Mouse (Mus musculus) spleen, postnatal 14 days (tissue): ENCODE measurements around the gene Slc24a2.

Source experiments
- DNase-seq, 2 experiments: peaks; one replicate each; pipeline ENCODE4 v3.0.0; 2021 to 2022; ENCODE audit warnings: low spot score in 2 of 2

The Slc24a2 gene

DNA sequence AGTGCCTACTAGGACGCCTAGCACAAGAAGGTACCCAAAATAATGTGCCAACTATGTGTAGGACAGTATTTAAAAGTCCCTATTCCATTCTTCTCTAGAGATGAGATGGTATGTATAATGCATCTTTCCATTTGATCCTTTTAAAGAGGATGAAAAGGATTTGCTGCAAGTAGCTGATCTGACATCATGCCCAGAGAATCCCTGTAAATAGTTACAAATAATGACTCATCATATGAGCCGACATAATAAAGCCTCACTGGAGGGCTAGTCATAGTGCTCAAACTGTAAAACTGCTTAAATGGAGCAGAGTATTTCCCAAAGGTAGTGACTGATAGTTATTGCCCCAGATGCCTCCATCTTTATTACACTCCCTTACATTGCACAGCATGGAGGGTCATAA is 183.1 kb downstream of the Slc24a2 start:
- no peak for DNase-seq

DNA sequence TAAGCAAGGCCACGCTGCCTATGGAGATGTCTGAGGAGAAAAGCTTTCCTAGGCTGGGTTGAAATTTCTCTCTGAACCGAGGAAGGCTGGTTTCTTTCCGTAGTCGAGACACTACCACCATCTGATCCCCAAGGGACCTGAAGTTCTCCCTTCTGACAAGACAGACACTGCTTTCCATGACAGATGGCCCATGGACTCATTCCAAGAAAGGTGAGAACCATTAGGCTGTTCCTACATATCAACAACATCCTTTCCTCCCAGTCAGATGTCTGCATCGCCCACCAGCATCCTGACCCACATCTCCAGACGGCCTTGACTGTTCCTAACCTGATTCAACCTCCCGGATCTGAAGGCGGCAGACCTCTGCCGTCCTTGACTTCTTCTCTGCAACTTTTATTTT is 187.0 kb downstream of the Slc24a2 start:
- DNase-seq, result no peak

DNA sequence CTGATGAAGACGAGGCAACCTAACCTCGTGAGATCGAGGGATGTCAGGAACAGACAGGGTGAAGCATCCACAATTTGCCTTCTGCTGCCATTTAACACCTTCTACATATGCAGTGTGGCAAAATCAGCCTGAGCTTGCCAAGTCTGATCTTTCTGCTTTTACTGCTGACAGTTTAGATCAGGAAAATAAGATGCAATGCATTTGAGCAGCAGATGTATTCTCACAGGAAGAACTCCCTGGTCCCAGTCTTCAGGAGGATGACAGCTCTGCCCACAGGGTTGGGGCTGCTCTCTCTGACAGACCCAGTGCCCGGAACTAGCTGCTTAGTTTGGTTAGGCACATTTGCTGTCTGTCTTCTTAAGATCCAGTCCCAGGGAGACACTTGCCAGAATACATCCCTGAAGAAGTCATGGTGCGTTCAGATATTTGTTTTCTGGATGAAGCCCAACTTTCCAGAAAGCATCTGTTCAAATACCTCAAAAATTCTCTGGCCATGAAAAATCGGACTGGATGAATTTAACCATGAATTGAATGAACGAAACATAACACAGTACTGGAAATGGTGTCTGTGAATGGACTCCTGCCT is 188.8 kb downstream of the Slc24a2 start:
- no peak for DNase-seq

DNA sequence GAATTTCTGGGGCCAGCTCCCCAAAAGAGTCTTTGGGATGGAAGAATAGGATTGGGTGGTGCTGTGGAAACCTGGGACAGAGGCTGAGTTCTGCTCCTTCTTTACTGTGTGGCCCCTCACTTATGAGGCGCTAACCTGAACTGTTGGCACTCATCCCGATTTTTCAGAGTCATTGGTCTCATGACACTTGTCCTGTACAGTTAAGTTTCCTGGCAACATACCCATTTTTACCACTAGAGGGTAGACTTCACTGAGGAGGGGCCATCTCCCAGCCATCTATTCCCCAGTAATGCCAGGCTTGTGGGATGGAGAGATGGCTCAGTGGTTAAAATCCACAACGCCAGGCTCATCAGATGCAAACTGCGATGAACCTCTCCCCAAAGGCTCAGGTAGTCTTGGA is 192.7 kb downstream of the Slc24a2 start:
- DNase-seq, result no peak

DNA sequence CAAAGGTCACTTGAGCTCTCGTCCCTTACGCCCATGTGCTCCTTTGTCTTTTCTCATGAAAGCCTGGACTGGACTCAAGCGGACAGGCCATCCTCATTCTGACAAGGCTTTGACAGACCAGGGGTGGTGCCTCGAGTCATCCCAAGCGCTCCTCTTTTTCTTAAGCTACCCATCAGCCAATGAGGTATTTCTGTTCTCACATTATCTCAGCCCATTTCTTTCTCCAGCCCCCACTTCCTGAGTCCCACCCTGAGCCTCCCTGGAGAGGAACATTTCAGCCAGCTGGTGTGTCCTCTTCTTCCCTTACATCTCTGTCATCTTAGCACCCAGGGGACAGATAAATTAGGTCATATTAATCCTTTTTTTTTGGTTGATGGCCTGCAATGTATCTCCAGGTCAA is 193.8 kb downstream of the Slc24a2 start:
- no peak for DNase-seq

DNA sequence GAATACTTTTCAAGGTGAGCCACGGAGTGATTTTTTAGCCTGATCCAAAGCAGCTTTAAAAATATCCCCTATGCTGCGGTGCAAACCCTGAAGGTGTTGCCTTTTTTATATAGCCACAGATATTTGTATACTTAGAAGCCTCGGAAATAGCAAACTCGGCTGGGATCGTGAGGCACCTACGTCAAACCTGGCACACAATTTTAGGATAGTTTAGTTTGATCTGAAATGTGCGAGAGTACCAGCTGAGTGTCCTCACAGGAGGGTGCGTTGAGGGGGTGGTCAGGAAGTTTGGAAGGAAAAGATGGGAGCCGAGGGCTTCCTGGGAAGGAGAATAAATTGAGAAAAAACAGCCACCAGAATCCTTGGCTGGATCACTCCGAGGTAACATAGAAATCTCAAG is 194.6 kb downstream of the Slc24a2 start:
- no peak for DNase-seq

DNA sequence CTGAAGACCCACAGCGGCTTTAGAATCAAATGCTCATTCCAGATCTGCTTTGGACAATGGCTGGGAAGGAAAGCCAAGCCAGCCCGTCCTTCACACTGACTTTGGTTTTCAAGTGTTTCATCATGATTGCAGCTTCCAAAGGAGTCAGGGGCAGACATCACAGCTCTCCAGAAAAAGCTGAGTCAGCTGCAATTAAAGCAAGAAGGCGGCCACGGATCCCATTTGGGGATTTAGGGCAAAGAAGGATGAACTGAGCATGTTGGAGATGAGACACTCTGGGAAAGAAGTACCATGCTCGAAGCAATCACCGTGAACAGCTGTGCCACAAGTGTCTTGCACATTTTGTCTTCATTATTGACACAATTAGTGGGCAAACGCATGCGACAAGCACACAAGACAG is 197.6 kb downstream of the Slc24a2 start:
- DNase-seq, result no peak

DNA sequence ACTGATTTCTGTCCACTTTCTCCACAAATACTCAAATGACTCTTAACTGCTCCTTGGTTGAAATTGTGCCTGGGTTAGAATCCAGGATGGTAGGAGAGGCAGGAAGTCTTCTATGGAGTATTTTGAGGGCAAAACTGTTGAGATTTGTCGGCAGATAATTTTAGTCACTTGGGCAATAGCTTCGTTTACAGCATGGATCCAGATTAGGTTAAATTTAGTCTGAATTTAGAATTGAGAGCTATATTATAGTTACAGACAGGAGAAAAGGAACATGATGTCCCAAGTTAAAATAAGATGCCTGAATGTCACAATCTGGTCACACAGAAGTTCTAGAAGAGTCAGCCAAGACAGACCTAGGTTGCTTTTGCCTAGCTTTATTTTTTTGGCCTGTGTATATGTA is 199.2 kb downstream of the Slc24a2 start:
- DNase-seq, result no peak

DNA sequence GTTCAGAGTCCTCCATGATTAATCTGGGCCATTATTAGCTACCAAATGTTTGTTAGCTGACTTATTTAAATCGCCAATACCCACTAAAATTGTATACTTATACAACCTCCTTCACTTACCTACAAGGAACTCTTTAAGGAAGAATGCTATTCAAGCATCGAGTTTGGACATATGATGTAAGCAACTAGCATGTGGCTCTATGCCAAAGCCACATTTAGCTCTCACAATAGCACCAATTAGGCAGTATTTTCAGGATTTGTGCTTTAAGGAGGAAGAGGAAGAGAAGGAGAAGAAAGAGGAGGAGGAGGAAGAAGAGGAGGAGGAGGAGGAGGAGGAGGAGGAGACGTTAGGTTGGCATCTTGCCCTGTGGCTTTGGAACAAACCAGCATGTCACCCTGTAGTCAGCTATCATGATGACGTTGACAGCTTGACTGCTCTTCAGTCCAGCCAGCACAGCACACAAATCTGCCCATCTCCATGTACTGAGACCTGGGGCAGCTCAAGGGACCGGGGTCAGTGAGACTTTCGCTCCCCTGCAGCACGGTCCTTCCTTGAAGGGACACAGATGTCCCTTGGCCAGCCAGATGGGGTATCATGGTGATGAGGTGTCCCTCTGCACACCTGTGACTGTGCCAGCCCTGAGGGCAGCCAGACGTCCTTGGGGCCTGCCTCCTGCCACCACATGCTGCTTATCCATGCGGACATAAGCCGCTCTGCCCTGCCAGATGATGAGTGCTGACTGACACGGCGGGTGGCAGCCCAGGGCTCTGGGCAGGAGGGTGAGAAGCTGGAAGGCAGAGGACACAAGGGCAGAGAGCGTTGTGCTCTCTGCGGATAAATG is 203.7 kb downstream of the Slc24a2 start:
- no peak for DNase-seq

DNA sequence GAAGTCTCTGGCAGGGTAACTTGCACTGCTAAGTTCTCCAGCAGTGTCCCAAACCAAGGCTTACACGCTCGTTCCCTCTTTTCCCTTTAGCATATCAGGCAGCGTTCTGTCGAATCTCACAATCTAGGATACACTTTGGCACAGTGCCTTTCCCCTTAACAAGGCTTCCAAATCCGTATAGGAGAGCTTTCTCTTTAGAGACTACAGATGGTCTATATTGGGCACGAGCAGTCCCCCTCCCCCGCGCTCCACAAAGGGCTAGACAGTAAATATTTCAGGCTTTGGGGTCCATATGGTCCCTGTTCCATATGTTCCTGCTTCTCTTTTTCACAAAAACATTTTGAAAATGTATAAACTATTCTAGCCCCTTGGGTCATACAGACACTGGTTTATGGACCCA is 205.7 kb downstream of the Slc24a2 start:
- DNase-seq, result no peak

DNA sequence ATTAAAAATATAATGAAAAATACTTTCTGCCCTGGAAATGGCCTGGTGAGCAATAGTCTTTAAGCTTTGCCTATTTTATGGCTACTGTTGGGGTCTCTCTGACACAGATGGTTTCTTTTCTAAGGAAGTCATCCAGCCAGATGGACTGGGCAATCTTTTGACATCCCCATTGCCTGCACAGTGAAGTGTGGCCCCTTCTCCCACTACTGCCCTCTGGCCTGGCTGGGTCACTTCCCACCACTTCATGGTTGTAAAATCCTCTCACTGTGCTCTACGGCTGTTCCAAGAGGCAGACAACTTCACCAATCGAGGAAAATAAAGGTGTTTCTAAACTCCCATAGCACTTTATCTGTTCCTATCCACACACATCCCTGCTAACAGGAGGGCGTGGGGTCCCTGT is 208.7 kb downstream of the Slc24a2 start:
- DNase-seq, result no peak

DNA sequence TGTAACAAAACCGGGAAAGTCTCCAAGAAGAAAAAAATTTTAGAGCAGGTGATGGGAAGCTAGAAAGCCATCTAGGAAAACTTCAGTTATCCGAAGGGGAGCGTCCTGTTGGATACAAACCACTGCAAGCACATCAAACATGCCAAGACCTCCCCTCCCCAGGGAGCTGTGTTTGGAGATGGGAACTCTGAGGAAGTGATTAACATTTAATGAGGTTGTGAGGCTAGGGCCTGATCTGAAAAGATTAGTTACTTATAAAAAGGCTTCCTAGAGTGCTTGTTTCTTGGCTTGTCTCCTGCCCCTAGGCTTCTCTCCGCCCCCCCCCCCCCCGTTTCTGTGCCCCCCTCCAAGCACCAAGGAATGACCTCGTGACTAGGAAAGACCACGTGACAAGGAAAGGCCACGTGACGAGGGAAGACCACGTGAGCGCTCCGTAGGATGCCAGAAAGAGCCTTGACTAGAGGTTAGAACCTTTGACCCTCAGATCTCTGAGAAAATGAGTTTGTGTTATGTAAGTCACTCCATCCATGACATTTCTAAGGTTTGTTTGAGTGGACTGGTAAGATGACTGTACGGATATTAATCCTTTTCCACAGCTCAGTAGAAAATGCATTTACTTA is 210.7 kb downstream of the Slc24a2 start:
- no peak for DNase-seq

DNA sequence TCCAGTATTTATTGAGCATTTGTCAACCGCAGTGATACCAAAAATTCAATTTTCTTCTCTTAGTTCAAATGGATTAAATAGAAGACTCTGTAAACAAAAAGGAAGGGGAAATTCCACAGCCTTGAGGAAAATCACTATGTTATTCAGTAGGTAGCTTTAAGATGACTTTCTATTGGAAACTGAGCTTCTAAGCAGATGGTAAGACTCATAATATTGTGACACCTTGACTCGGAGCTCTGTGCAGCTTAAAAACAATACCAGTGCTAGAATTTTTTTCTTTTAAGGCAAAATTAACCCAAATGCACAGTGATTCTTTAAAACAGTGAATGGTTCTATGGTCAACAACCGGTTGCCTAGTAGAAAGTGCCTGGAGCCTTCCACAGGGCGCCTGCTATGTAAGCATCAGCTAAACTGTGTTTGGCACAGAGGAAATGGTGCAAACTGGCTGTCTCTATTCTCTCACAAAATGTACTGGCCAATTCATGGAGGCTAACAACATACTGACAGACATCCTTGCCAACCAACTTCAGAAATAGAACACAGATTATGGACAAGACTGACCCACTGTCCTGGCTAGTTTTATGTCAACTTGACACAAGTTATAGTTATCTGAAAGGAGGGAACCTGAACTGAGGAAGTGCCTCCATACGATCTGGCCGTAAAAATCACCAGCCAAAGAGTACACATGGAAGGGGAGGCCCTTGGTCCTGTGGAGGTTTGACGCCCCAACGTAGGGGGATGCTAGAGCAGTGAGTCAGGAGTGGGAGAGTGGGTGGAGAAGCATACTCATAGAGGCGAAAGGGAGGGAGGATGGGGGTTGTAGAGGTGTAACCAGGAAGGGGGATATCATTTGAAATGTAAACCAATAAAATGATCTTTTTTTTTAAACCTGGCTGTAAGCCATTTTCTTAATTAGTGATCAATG is 211.9 kb downstream of the Slc24a2 start:
- no peak for DNase-seq

DNA sequence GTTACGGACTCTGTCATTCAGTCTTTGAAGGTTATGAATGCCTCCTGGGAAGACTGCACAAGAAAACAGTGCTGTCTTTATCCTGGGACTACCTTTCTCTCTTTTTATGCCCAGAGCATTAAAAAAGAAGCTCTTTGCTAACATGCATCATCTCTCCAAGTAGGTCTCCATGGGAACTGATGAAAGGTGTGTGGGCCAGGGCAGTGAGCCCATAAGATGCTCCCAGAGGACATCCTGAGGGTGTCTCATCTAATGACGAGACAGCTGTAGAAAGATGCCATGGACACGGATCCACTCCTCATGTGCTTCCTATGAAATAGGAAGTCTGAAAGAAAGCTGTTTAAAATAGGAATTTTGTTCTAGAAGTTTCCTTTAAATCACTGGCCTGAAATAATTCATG is 212.8 kb downstream of the Slc24a2 start:
- no peak for DNase-seq

DNA sequence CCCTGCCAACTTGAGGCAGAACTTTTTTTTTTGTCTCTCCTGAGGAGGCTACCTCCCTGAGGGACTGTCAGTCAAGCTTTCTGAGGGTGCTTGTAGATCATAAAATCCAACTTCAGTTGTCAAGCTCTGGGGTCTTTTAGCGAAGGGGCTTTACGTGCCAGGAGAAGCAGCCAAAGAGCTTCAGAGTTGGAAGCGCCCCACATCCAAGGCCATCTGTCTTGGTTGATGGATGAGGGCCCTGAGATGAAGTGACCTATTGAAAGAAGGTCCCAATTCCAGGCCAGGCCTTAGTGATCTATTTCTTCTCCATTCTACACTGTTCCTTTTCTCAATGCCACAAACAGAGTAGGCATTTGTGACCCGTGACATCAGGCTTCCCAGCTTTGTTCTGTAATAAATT is 214.5 kb downstream of the Slc24a2 start:
- DNase-seq, result no peak

DNA sequence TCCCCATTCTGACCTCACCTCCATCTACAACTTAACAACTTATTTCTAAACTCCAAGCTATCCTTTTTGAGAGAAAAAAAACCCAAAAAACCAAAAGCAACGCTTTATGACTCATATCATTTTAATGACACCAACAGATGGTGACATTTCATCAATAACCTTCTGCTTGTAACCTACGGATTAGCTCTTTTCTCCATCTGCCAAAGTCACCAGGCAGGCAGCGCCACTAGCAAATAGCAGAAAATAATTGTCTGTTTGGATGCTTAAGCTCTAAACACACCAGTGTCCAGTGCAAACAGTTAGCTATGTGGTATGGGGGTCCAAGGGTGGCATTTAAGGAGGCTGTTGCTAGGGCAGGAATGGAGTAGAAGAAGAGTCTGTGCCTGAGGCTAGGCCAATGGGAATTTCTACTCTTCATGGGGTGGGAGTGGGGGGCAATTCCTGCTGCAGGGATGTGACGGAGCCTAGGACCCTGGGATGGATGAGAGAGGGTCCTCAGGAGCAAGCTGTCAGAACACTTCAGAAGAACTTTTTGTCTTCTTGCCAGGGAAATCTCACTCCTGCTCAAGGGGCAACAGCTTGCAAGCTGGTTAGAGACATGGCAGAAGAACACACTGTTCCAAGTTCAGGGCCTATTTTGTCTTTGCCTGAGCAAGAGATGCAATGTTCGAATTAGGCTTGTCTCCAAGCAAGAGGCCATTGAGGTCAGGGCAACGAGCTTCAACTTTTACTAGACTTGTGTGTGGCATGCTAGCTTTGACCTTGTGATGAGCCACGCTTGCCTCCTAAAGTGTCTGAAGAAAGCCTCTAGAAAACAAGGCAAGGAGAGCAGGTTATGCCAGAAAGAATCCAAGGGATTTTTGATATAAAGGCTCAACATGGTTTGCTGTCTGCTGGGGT is 216.3 kb downstream of the Slc24a2 start:
- DNase-seq, result no peak

DNA sequence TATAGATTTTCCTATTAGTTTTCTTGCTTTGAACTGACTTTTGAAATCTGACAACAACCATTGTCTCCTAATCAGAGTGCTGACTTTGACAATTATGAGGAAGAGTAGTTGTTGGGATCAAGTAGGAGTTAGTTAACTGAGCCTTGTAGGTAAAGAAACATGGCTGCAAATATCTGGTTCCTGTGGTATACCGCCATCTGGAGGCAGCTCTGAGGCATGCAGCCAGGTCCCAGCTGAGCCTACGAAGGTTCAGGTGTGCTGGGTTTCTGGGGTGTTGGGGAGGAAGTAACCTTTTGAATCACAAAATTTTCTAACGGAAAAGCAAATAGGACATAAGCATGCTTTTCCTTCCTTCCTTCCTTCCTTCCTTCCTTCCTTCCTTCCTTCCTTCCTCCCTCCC is 237.8 kb downstream of the Slc24a2 start:
- no peak for DNase-seq

DNA sequence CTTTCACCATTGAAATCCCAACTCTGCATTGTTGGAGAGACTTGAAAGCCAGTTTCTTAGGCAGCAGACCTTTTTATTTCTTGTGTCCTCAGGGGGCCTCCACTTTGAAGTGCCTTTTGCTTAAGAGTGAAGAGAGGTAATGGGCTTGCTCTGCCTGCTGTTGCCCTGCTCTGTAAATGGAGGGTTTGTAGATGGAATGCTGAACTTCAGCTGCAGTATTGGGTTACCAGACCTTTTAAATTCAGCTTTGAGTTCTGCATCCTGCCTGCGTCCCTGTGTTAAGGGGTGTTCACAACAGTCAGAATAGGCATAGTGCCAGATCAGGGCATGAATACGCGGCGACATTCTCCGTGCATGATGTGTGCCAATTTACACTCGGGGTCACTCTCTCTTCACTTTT is 241.0 kb downstream of the Slc24a2 start:
- no peak for DNase-seq

DNA sequence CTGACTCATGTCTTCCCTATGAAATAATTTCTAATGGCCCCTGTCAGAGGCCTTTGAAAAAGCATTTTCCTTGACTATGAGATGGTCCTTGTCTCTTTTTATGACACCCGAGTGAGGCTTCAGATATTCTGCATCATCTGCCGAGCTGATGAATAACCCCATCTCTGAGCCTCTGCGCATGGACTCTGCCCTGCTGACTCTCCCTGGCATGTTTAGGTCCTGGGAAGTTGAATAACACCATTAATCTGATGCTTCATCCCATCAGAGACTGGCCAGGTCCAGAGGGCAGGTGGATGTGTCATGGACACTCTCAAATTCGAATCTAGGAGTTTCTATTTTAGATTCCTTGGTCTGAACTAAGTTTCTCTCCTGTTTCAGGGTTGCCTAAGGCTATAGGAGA is 242.4 kb downstream of the Slc24a2 start:
- no peak for DNase-seq

DNA sequence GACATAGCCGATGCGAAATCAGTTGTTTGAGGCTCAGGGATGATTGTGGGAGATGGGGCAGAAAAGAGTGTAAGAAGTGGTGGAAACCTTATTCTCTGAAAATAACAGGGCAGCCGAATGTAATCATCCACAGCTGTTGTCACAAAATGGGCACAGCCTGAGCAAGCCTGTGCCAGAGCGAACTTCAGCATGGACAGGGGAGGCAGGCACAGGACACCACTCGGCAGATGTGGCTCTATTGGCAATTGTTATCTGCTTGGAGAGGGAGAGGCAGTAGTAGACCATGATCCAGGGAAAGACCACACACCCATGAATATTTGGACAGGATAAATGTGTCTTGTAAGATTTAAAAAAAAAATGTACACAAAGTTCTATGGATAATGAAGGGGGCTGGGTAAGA is 253.0 kb downstream of the Slc24a2 start:
- no peak for DNase-seq
